8 mouse cellular contexts compared by ENCODE assay signal in genomic region chr5:112848586-112849280, GRCm38 (mm10). TPM values are rescaled to one million over a fixed set of nuclear protein-coding genes. Genes with fewer than 3 reads are reported as not detected.
A peak's percentile ranks its signal among the peaks of the same experiment; 100 is the strongest.
DNase-seq lines count a peak whose midpoint lies in the region; ATAC-seq and TF ChIP-seq lines count a peak whose summit lies in the region.

No protein-coding gene starts in this region.

- H3K4me3 ChIP-seq in cortical plate, adult 2 months (ENCODE audit: insufficient read depth, low read length): no peak overlapping the region
- H3K4me3 ChIP-seq in lung, adult 2 months (replicated peaks; ENCODE audit: extremely low read depth, low read depth, low read length): no peak overlapping the region
- no peak overlapping the region for H3K4me3 ChIP-seq in olfactory bulb, adult 2 months (ENCODE audit: insufficient read depth, low read depth, low read length)

- H3K27ac ChIP-seq in cortical plate, adult 2 months (ENCODE audit: insufficient read depth, low read length): no peak overlapping the region
- H3K27ac ChIP-seq in olfactory bulb, adult 2 months (ENCODE audit: insufficient read depth, low read depth, low read length): no peak overlapping the region

- ATAC-seq in granulocyte monocyte progenitor cell, adult 5-6 weeks (replicated peaks; ENCODE audit: poor library complexity, severe bottlenecking): peak; percentile 59; the same call in 1 of the 2 replicates

- TF ChIP-seq POLR2A in cortical plate, adult 2 months (IDR thresholded peaks at IDR 0.05; ENCODE audit: extremely low read depth, insufficient read depth, low read length): no peak
- no peak for TF ChIP-seq POLR2A in lung, adult 2 months (IDR thresholded peaks at IDR 0.05; ENCODE audit: borderline replicate concordance, extremely low read depth, low read depth, low read length)
- no peak for TF ChIP-seq POLR2A in olfactory bulb, adult 2 months (IDR thresholded peaks at IDR 0.05; ENCODE audit: insufficient read depth, low read depth, low read length)

- peak; percentile 35 for DNase-seq in urinary bladder, postnatal 14 days (ENCODE audit: low spot score)
- no peak for DNase-seq in urinary bladder, adult 18-20 months (ENCODE audit: low spot score in 2 of 2)
- DNase-seq in kidney, adult 9 months: peak; percentile 59
- DNase-seq in lung, adult 2 months: peak; percentile 28
- no peak for DNase-seq in spleen, postnatal 4 days (ENCODE audit: low spot score in 2 of 2)

- WGBS in lung, adult 2 months: 10% methylated on average over 16 of the region's 16 CpGs
- WGBS in olfactory bulb, adult 2 months: 21% methylated on average over 16 of the region's 16 CpGs

- H3K4me1 ChIP-seq in cortical plate, adult 2 months (ENCODE audit: control insufficient read depth, insufficient read depth, low read length): peaks cover 4% of the 10 kb centered on the region; the same call in 1 of the 2 replicates
- 0 out of 2 replicates have a peak, but pooled peaks cover 2% of the 10 kb centered on the region for H3K4me1 ChIP-seq in lung, adult 2 months (ENCODE audit: control insufficient read depth, insufficient read depth, low read length)
- peaks cover 57% of the 10 kb centered on the region for H3K4me1 ChIP-seq in olfactory bulb, adult 2 months (ENCODE audit: control insufficient read depth, insufficient read depth, low read length)

- peak; percentile 59 for TF ChIP-seq CTCF in cortical plate, adult 2 months (IDR thresholded peaks at IDR 0.05; ENCODE audit: extremely low read depth, insufficient read depth, low read length)
- TF ChIP-seq CTCF in lung, adult 2 months (IDR thresholded peaks at IDR 0.05; ENCODE audit: insufficient read depth, low read length): peak; percentile 40; the same call in 1 of the 2 replicates
- peak; percentile 60; the same call in 1 of the 2 replicates for TF ChIP-seq CTCF in olfactory bulb, adult 2 months (IDR thresholded peaks at IDR 0.05; ENCODE audit: insufficient read depth, low read depth, low read length)

RNA-seq across cellular contexts. Expression of gene Myo18b, which starts 47.4 kb away (rescaled TPM):
- polyA plus RNA-seq in cortical plate, adult 2 months (2012; rRNA removed): 1.6 and 1.8 TPM in 2 replicates
- total RNA-seq in granulocyte monocyte progenitor cell, adult 5-6 weeks (2014; fragmentation: Nextera tagmentation): 0.06 and 0.92 TPM in 2 replicates
- total RNA-seq in granulocyte monocyte progenitor cell, adult 5-6 weeks (2017): 1.2 and 1.9 TPM in 2 replicates
- 1.9 and 5.5 TPM in 2 replicates for polyA plus RNA-seq in lung, adult 2 months (2012; rRNA removed)
- not detected in 2 replicates for polyA plus RNA-seq in olfactory bulb, adult 2 months (2012; ENCODE audit: insufficient read depth, insufficient read length, low replicate concordance, missing spikeins)

Comparison
In these comparisons a context has a peak if more than half of its experiments do, and no peak if none do; other contexts are left out.
1. DNase-seq: peak in urinary bladder, postnatal 14 days (single experiment), kidney, adult 9 months (single experiment) and lung, adult 2 months (single experiment); none in urinary bladder, adult 18-20 months (0 of 2) and spleen, postnatal 4 days (0 of 2).
2. Peak in every context shown above with its lines, with median percentiles within 50 percentile points of each other: CTCF ChIP-seq.